Mouse (Mus musculus) gastrocnemius, adult 2 months (tissue): ENCODE results near the gene Mypn. TPM values are rescaled to one million over a fixed set of nuclear protein-coding genes. Genes with fewer than 3 reads are reported as not detected.

ENCODE experiments used
- DNase-seq: peaks from one replicate; pipeline ENCODE4 v3.0.0; 2022
- H3K27ac ChIP-seq: fragments of 200-600 bp; 2 replicates; pipeline ENCODE4 v1.8.1; 2022; ENCODE audit warnings: mild to moderate bottlenecking
- H3K4me3 ChIP-seq: fragments of 200-600 bp; 2 replicates; pipeline ENCODE4 v1.8.1; 2022; ENCODE audit warnings: mild to moderate bottlenecking, moderate library complexity
- CTCF ChIP-seq: fragments of 200-600 bp; IDR thresholded peaks from 2 replicates; pipeline ENCODE4 v1.8.1; 2022; ENCODE audit warnings: antibody characterized with exemption, mild to moderate bottlenecking, moderate library complexity
- intact Hi-C: fragments of 180-260 bp; cut with DNase I; formaldehyde crosslinking; loops from one replicate; pipeline ENCODE4 v1.15.1; 2025
- total RNA-seq, 2 experiments: library from RNA; stranded (reverse); gene quantifications; 2 replicates each; pipeline ENCODE4 v1.2.3; 2021

Gene Mypn
- total RNA-seq, 2 experiments from 2014 or later = 248 to 338 TPM

DNA sequence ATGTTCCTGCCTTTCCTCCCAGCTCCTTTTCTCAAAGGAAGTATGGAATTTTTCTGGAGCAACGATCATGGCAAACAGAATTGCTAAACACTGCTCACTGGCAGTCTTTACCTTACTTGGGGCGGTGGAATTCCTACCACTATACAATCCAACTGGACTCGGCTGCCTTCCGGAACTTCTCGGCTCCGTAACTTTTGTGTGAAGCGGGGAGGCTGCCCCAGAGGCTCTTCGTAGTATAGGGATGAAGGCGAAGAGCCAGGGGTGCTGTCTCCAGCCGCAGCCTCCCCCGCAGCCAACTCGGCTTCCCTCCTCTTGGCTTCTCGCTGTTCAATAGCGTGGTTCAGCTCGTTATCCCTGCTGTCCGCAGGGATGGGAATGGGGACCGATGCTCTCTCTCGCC is 11.5 kb downstream of the Mypn start:
- Histone ChIP-seq H3K4me3 (peak overlapping the region; percentile 62), H3K27ac (peak overlapping the region; percentile 82)
- TF ChIP-seq CTCF = no peak
- DNase-seq = no peak
- intact Hi-C loops = no loop called here

DNA sequence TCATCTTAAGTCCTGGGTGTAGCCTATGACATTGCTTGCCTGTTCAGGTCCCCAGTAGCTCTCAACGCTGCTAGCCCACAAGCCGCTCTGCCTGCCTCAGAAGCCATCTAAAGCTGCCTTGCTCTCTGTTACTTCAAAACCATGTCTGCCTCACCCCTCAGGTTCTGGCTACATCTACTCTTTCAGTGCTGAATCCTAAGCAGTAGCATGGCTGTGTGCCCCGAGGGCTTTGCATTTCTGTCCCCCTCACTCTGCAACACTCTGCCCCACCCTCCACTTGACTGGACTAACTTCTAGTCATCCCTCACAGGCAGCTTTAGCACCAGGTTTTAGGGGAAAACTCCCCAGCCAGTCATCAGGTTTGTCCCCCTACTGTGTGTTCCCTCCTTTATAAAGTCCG is 19.3 kb downstream of the Mypn start:
- Histone ChIP-seq H3K4me3 (peak overlapping the region; percentile 19; the same call in 1 of the 2 replicates), H3K27ac (peak overlapping the region; percentile 46)
- TF ChIP-seq CTCF = no peak
- intact Hi-C loops = no loop called here
- DNase-seq = peak; percentile 38

DNA sequence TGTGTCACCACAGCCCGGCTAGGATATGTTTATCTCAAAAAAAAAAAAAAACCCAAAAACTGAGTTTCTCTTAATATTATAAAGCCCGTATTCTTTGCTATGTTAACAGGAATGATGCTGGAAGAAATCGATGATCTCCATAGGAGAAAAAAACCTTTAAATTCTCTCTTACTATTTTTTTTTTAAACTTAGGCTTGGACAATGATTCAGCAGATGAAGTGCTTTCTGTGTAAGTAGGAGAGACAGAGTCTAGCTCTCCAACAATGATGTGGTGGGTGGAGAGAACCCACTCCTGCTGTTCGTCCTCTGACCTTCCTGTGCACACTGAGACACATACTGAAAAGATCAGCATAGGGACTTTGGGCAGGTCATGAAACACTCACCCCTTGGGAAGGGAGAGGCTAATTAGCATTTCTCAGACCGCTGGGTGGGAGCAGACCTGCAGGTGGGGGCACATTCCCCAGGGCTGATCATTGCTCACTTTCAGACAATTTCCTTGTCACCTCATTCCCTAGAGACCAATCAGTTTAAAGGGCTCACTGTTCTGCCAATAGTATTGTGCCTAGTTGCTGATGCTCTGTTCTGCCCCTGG is 21.5 kb downstream of the Mypn start:
- TF ChIP-seq CTCF = no peak
- no peak for DNase-seq
- Histone ChIP-seq H3K4me3 (no peak overlapping the region), H3K27ac (no peak overlapping the region)
- intact Hi-C loops = no loop called here

DNA sequence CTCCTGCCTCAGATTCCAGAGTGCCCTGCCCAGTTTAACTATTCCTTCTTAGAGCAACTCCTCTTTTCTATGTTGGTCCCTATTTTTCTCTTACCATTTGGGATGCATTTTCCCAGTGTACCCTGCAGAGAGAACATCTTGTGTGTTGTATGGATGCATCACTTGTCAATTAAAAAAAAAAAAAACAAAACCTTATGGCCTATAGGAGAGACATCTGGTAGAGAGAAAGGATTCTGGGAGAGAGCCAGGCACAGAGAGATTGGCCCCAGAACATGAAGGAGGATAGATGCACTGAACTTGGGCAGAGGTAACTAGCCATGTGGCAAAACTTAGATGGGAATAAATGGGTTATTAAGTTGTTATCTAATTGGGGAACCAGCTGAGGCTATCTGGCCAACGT is 22.6 kb downstream of the Mypn start:
- Histone ChIP-seq H3K4me3 (no peak overlapping the region), H3K27ac (no peak overlapping the region)
- intact Hi-C loops = no loop called here
- no peak for DNase-seq
- TF ChIP-seq CTCF = no peak

DNA sequence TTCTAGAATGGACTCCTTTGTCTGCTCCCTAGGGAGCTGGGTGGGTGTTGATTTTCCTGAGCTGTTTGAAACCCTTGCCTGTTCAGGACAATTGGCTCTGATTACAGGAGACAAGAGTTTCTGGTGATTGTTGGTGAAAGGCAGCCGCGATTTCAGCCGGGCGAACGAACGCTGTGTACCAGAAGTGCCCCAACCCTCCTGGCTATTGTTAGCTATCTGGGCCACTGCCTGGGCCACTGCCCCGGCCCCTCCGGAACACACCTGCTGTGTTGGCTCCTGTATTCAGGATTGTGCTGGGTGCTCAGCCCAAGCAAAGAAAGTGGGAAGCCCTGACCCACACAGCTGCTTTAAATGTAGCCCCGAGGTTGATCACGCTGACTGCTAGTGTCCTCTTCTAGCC is 24.2 kb downstream of the Mypn start:
- peak; percentile 32 for DNase-seq

DNA sequence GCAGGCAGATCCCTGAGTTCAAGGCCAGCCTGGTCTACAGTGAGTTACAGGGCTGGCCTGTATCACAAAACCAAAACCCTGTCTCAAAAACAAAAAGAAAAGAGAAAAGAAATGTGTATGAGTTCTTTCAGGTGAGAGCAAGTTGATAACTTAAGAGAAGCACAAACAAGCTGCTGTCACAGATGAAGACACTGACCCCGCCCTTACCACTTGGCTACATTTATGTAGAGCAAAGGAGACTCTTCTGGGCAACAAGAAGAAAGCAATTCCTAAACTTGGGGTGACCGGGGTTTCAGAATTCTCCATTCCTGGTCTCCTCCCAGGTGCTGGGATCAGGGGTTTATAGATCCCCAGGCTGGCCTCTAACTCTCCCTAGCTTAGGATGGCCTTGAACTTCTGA is 25.4 kb downstream of the Mypn start:
- no peak for TF ChIP-seq CTCF
- DNase-seq = no peak
- intact Hi-C loops = no loop called here
- peak overlapping the region; percentile 45 for H3K4me3 ChIP-seq
- H3K27ac ChIP-seq = peak overlapping the region; percentile 79

More for the DNA sequence above, 24.2 kb downstream of the Mypn start:
- Histone ChIP-seq H3K4me3 (no peak overlapping the region), H3K27ac (peak overlapping the region; percentile 79)
- no peak for TF ChIP-seq CTCF
- intact Hi-C loops = no loop called here

DNA sequence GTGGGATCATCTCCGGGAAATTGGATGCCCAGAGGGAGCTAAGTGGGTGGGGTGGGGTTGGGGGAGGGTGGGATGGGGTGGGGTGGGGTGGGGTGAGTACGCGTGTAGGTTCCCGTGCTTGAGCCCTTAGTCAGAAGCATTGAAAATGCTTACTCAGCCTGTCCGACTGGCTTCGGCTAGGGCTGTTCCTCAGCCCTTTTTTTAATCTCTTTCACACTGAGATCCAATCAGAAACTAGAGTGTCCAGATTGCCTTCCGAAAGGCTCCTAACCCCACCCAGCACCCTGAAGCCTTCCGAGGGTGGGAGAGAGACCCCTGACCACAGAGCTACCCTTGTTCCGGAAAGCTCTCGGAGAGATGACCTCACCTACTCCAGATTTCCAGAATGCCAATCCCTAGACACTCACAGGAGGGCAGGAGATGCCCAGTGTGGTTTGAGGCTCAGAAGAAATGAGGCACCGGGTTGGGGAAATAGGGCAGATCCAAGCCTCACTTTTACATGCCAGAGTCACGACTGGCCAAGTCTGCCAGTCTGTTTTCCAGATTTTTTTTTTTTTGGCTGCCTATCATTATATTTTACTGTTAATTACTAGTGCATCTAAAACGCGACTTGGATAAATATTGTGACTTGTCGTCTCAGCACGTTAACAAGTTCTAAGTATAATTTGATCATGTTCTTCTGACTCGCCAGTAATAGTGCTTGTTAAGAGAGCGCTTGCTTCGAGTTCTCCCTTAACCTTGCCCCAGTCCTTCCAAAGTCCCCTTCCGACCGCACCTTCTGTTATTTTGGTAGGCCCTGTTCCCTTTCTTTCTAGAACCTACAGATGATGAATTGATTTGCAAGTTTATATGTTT is 26.2 kb downstream of the Mypn start:
- DNase-seq = no peak
- intact Hi-C loops = no loop called here
- Histone ChIP-seq H3K27ac (peak overlapping the region; percentile 79), H3K4me3 (peak overlapping the region; percentile 45)
- TF ChIP-seq CTCF = no peak

DNA sequence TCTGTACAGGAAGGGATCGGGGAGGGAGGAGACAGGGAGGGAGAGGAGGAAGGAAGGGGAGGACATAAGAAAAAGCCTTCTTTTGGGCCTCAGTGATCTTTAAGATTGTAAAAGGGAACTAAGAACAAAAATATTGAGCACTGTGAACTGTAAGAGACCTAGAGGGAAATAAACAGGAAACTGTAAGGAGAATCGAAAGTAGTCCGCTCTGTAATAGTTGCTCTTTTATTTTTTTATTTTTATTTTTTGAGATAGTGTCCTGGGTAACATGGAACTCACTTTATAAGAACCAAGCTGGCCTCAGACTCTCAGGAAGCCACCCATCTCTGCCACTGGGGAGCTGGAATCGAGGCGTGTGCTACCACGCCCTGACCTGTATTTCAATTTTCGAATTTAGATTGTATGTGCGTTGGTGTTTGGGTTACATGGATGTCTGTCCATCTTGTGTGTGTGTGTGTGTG is 27.3 kb downstream of the Mypn start:
- Histone ChIP-seq H3K27ac (peak overlapping the region; percentile 52), H3K4me3 (no peak overlapping the region; the same call in 1 of the 2 replicates)
- no peak for TF ChIP-seq CTCF
- DNase-seq = no peak
- intact Hi-C loops = no loop called here

DNA sequence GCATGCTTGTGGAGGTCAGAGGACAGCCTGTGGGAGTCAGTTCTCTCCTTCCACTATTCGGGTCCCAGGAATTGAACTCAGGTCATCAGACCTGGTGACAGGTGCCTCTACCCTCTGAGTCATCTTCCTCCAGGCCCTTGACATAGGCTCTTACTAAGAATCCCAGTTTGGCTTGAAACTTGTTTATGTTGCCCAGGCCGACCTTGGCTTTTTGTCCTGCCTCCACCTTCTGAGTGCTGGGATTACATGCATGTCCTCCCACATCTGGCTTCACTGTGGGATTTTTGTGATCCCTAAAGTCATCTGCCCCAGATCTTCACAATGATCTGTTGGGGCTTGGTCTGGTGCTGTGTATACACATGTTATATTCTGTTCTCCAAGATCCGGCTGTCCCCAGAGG is 31.7 kb downstream of the Mypn start:
- H3K4me3 ChIP-seq = no peak overlapping the region
- H3K27ac ChIP-seq = peak overlapping the region; percentile 57
- intact Hi-C loops = no loop called here
- TF ChIP-seq CTCF = no peak
- DNase-seq = no peak

DNA sequence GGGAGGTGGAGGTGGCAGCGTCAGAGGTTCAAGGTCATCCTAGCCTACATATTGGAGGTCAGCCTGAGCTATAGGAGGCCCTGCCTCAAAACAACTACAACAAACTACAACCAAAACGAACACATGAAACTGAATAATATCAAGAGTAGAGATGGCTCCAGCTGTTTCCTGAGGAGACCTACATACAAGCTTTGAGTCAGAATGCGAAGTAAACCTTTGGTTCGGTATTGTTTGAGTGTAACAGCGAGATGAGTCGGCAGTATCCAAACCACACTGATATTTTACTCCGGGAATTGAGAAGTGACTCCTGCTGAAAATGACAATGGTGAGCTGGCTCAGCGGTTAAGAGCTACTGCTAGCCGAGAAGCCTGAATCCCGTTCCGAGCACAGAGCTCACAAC is 34.2 kb downstream of the Mypn start:
- no peak for TF ChIP-seq CTCF
- Histone ChIP-seq H3K4me3 (no peak overlapping the region), H3K27ac (peak overlapping the region; percentile 24; the same call in 1 of the 2 replicates)
- intact Hi-C loops = no loop called here
- DNase-seq = no peak

DNA sequence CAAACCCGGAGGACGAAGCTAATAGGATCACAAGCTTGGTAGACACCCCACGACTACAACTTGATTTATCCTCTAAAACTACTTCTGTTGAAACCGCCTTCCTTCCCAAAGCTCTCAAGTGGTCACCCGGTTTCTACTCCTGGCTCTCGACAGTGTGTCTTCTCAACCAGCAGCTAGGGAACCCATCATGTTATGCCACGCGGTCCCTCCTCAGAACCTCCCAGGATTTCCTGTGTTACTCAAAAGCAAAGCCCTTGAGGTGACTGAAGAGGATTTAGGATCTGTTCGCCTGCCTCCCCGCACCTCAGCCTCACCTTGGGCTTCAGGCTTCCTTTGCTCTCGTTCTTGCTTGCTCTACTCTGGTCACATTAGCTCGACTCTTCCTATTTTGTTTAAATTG is 35.6 kb downstream of the Mypn start:
- TF ChIP-seq CTCF = no peak
- H3K27ac ChIP-seq = no peak overlapping the region
- intact Hi-C loops = no loop called here
- no peak overlapping the region for H3K4me3 ChIP-seq
- no peak for DNase-seq

DNA sequence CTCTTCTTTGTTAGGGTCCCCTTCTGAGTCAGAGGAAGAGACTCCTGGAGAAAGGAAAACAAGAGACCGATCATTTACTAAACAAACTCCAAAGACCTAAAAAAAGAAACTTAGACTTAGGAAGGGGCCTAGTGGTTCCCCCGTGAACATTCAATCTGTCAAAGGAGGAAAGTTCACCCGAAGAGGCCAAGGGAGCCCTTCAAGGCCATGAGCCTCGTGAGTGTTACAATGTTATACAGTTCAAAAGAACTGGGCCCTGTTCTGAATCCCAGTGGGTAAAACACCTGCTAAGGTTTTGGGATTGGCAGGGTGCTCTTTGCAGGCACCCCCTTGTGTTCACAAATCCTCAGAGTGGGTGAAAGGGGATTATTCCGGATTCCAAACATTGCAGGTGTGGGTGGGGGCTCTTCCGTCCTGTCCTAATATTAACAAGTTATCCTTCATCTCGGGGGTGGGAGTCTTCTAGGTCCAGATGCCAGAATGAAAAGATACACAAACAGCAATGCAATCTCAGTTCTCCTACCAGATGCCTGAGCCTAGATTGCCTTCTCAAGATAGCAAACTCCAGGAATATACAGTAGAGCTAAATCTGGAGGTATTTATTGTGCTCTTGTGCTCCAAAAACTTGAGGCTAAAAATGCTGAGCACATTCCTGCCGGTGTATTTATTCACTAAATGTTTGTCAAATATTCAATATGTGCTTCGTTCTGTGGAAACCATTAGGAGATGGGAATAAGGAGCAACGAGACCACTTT is 36.3 kb downstream of the Mypn start:
- no peak overlapping the region for H3K4me3 ChIP-seq
- no peak for TF ChIP-seq CTCF
- no peak overlapping the region for H3K27ac ChIP-seq
- intact Hi-C loops = no loop called here
- DNase-seq = no peak
